Mouse (Mus musculus): ENCODE data around the gene Kcna10. TPM values are rescaled to one million over a fixed set of nuclear protein-coding genes. Genes with fewer than 3 reads are reported as not detected.
A peak's percentile ranks its signal among the peaks of the same experiment; 100 is the strongest.

Kcna10 gene
- polyA plus RNA-seq, 1 experiment from 2014 or later = not detected

DNA sequence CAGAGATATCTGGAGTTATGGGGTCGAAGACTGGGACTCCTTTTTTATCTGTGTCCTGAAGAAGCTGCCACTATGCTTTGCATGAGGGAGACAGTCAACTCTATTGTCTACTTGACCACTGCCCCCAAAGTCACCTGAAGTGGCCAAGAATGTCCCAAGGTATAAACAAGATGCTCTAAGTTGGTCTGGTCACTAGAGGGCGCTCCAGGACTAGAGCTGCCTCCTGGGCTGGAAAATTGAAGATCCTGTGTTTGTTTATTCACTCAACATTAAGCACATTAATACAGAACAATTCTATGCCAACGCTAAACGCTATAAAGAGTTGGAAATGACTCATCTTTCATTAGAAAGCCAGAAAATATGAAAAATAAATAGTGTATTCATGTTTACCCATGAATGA is 23.1 kb downstream of the Kcna10 start:
- H3K9me3 ChIP-seq (replicated peaks) = no peaks in the 10 kb centered on the region
- H3K4me3 ChIP-seq = no peak overlapping the region
- no peaks in the 10 kb centered on the region for H3K36me3 ChIP-seq (ENCODE audit: poor library complexity, severe bottlenecking)
- H3K27me3 ChIP-seq = no peaks in the 10 kb centered on the region
- H3K9ac ChIP-seq = no peak overlapping the region
- no peak for ATAC-seq
- WGBS = 10% methylated on average over 4 of the region's 4 CpGs
- no peak overlapping the region for H3K4me2 ChIP-seq
- H3K4me1 ChIP-seq = peaks cover 12% of the 10 kb centered on the region; the same call in 1 of the 2 replicates
- no peak overlapping the region for H3K27ac ChIP-seq

DNA sequence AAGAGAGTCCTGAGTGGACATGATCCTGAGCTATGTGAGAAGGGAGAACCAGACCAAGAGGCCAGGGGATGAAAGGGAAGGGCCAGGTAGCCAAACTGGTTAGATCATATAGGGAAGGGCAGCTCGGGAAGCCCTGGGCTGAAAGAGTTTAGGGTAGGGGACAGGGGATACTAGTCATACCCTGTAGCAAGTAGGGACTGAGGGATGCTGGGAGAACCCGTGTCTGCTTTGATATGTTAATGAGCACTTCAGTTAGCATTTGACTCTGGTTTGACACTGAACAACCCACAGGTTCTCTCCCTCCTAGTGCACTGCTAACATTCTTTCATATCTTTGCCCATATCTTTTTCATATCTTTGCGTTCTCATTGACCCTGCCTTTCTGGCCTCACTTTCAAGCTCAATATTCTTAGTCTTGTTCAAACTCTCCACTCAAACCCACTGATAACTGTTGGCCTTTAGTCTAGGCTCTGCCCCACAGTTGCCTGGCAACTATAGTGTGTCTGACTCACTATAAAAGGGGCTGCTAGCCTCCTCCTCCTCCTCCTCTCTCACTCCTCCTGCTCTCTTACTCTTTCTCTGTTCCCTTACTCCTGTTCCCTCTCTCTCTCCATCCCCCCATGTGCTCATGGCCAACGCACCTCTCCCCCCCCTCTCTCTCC is 23.8 kb downstream of the Kcna10 start:
- H3K4me2 ChIP-seq = no peak overlapping the region
- no peaks in the 10 kb centered on the region for H3K27me3 ChIP-seq
- H3K4me3 ChIP-seq = no peak overlapping the region
- no peak overlapping the region for H3K27ac ChIP-seq
- peaks cover 8% of the 10 kb centered on the region; the same call in 1 of the 2 replicates for H3K4me1 ChIP-seq
- no peak overlapping the region for H3K9ac ChIP-seq
- no peaks in the 10 kb centered on the region for H3K9me3 ChIP-seq (replicated peaks)
- 49% methylated on average over 4 of the region's 4 CpGs for WGBS
- 0 out of 2 replicates have a peak, but pooled peaks have one; percentile 31 for ATAC-seq
- no peaks in the 10 kb centered on the region for H3K36me3 ChIP-seq (ENCODE audit: poor library complexity, severe bottlenecking)

DNA sequence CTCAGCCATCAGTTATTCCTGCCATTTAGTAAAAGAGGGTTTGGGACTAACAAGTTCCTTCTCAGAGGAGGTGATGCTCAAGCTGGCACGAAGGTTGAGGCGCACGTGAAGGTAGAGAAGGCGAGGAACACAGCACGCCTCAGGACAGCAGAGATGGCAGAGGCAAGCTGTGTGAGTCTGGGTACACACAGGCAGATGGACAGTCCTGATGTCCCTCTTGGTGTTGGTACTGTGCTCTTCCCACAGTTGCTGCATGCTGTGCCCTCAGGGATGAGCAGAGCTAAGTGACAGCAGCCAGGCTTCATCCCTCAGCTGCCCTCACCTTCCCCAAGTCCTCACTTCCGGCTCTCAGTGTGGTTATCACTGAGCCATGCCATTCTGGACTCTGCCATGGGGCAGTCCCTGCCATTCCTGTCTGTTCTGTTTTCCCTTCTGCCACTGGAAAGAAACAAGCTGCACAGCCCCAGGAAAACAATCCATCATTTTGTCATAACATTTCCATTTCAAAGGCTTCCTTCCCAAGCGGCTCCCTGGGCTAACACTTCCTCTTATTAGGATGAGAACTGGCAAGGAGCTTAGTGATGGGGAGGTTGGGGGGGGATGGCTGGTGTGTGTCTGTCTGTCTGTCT is 24.9 kb downstream of the Kcna10 start:
- 73% methylated on average over 7 of the region's 7 CpGs for WGBS
- Histone ChIP-seq H3K9ac (peak overlapping the region; percentile 12; the same call in 1 of the 2 replicates), H3K27ac (no peak overlapping the region), H3K4me2 (no peak overlapping the region), H3K4me1 (peaks cover 6% of the 10 kb centered on the region; the same call in 1 of the 2 replicates), H3K36me3 (ENCODE audit: poor library complexity, severe bottlenecking) (no peaks in the 10 kb centered on the region), H3K9me3 (replicated peaks) (no peaks in the 10 kb centered on the region), H3K27me3 (no peaks in the 10 kb centered on the region), H3K4me3 (no peak overlapping the region)
- ATAC-seq = no peak

DNA sequence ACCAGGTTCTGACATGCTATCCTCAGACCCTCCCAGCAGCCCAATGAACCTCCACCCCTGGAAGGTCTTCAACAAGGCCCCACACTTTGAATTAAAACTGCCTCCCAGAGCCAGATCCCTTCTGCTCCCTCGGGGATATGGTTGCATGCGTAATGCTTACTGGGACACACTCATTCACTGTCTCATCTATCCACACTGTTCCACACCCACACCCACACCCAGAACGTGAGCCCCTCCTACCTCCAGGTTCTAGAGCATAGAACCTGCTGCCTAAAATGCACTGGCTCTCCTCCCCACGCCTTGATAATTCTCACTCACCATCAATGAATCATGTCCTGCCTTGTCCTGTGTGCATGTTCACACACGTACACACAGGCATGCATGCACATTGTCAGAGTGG is 31.8 kb downstream of the Kcna10 start:
- Histone ChIP-seq H3K27me3 (no peaks in the 10 kb centered on the region), H3K4me3 (no peak overlapping the region), H3K4me1 (no peaks in the 10 kb centered on the region), H3K36me3 (ENCODE audit: poor library complexity, severe bottlenecking) (no peaks in the 10 kb centered on the region), H3K9ac (no peak overlapping the region), H3K9me3 (replicated peaks) (no peaks in the 10 kb centered on the region), H3K27ac (no peak overlapping the region), H3K4me2 (no peak overlapping the region)
- no peak for ATAC-seq
- WGBS = 85% methylated on average over 5 of the region's 5 CpGs

DNA sequence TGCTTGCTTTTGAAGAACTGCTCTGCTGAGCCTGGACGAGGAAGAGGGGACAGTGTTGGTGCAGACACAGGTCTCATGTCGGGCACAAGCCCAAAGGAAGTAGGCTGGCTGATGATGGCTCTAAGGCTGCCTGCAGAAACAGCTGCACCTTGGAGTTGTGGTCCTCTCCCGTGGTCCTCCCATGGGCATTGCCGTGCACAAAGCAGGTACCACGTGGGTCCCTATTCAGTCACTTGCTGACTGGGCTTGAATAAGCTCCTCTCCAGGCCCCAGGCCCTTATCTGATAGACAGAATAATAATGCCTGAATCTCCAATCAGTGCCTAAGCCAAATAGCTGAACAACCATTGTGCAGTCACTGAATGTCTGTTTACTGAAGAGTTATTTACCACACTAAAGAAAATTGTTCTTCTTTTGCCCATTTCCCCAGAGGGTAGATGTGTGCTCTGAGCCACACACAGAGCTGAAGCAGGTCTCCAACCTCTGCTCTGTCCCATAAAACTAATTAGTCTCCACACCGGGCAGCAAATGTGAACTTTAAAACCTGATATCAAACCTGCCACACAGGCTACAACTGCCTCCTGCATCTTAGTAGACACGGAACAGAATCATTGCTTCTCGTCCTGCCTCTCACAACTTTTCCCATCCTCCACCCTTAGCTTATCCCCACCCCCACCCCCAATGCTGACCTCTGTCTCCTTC is 33.7 kb downstream of the Kcna10 start:
- H3K9me3 ChIP-seq (replicated peaks) = no peaks in the 10 kb centered on the region
- WGBS = 66% methylated on average over 8 of the region's 8 CpGs
- ATAC-seq = no peak
- no peak overlapping the region for H3K9ac ChIP-seq
- no peak overlapping the region for H3K27ac ChIP-seq
- no peaks in the 10 kb centered on the region for H3K36me3 ChIP-seq (ENCODE audit: poor library complexity, severe bottlenecking)
- H3K4me1 ChIP-seq = no peaks in the 10 kb centered on the region
- no peak overlapping the region for H3K4me3 ChIP-seq
- no peak overlapping the region for H3K4me2 ChIP-seq
- no peaks in the 10 kb centered on the region for H3K27me3 ChIP-seq

DNA sequence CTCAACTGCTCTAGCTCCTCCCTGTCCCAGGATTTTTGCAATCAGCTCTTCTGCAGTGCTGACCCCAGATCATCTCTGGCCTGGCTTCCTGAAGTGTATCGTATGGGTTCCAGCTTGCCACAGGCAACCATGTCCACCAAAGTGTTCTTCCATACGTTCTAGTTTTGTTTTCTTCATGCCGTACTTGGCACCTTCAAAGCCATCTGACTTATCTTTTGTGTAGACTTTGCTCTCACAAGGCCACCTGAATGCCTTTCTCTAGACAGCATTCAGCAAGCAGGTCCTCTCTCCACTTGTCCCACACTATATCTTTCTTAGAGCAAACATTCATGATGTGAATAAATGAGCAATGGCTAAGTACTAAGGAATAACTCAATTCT is 34.2 kb downstream of the Kcna10 start:
- WGBS = 86% methylated on average over 3 of the region's 3 CpGs

DNA sequence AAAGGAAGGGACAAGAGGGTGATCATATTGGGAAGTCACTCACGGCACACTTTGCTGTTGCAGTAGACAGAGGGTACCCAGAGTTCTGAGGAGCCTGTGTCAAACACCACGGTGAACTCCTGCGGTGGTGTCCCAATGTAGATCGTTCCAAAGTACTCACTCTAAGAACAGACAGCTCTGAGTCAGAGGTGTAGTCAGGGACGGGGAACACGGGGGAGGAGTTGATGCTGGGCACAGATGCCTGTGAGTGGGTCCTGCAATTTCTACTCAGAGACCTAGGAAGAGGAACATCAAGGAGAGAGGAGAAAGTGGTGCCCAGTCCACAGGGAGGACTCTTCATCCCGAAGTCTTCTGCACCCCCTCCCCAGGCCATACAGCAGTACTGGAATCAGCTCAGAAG is 35.7 kb downstream of the Kcna10 start:
- H3K4me1 ChIP-seq = no peaks in the 10 kb centered on the region
- H3K4me3 ChIP-seq = no peak overlapping the region
- ATAC-seq = no peak
- H3K9me3 ChIP-seq (replicated peaks) = no peaks in the 10 kb centered on the region
- no peak overlapping the region for H3K27ac ChIP-seq
- no peak overlapping the region for H3K4me2 ChIP-seq
- no peaks in the 10 kb centered on the region for H3K27me3 ChIP-seq
- WGBS = 90% methylated on average over 7 of the region's 7 CpGs
- H3K36me3 ChIP-seq (ENCODE audit: poor library complexity, severe bottlenecking) = no peaks in the 10 kb centered on the region
- no peak overlapping the region for H3K9ac ChIP-seq

More for the DNA sequence above, 34.2 kb downstream of the Kcna10 start:
- Histone ChIP-seq H3K36me3 (ENCODE audit: poor library complexity, severe bottlenecking) (no peaks in the 10 kb centered on the region), H3K4me2 (no peak overlapping the region), H3K4me3 (no peak overlapping the region), H3K9me3 (replicated peaks) (no peaks in the 10 kb centered on the region), H3K27me3 (no peaks in the 10 kb centered on the region), H3K4me1 (no peaks in the 10 kb centered on the region), H3K9ac (no peak overlapping the region), H3K27ac (no peak overlapping the region)
- ATAC-seq = no peak

DNA sequence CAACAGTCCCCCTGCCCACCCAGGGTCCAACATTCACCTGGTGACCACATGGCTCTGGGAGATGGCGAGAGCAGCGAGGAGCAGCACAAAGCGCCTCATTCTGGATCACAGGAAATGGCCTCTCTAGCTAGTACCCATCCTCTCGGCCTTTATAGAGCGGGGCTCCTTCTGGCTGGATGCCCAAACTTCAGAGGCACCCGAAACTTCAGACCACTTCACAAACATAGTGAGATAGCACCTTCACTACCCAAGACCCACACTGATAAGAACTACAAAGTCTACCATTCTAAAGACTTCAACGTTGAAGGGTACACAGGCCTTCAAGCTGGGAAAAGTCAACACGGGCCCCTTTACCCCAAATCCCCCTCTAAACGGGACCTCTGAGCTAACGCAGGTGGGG is 38.8 kb downstream of the Kcna10 start, which contains the start of gene Cym:
Gene Cym (minus strand): TSS at position 125 of the 400 bp plus-strand sequence.
- no peak for ATAC-seq
- H3K4me1 ChIP-seq = no peaks in the 10 kb centered on the region
- 89% methylated on average over 10 of the region's 10 CpGs for WGBS
- H3K4me3 ChIP-seq = no peak within 1 kb of the TSS
- H3K27me3 ChIP-seq = no peaks in the 10 kb centered on the region
- no peak within 1 kb of the TSS for H3K9ac ChIP-seq
- H3K4me2 ChIP-seq = no peak within 1 kb of the TSS
- H3K9me3 ChIP-seq (replicated peaks) = no peaks in the 10 kb centered on the region
- H3K27ac ChIP-seq = no peak within 1 kb of the TSS
- H3K36me3 ChIP-seq (ENCODE audit: poor library complexity, severe bottlenecking) = no peaks in the 10 kb centered on the region

DNA sequence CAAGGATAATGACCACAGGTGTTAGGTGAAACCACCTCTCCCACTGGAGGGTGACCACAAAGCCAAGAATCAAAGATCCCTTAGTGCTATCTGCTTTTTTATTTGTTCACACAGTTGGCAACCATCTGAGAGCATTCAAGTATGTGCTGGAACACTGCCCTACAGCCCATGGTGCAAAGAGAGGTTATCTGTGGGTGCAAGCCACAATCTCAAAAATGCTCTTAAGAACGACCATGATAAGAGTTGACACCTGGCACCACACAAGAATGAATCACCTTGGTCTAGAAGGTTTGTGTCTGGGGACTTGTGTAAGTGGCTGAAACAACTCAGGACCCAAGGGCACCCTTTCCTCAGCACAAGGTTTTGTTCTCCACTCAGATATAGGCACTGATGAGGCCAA is 40.4 kb downstream of the Kcna10 start:
- Histone ChIP-seq H3K4me1 (no peaks in the 10 kb centered on the region), H3K4me2 (no peak overlapping the region), H3K9me3 (replicated peaks) (no peaks in the 10 kb centered on the region), H3K36me3 (ENCODE audit: poor library complexity, severe bottlenecking) (no peaks in the 10 kb centered on the region), H3K4me3 (no peak overlapping the region), H3K27ac (no peak overlapping the region), H3K9ac (no peak overlapping the region), H3K27me3 (no peaks in the 10 kb centered on the region)
- no peak for ATAC-seq
- 56% methylated on average over 1 of the region's 1 CpGs for WGBS

DNA sequence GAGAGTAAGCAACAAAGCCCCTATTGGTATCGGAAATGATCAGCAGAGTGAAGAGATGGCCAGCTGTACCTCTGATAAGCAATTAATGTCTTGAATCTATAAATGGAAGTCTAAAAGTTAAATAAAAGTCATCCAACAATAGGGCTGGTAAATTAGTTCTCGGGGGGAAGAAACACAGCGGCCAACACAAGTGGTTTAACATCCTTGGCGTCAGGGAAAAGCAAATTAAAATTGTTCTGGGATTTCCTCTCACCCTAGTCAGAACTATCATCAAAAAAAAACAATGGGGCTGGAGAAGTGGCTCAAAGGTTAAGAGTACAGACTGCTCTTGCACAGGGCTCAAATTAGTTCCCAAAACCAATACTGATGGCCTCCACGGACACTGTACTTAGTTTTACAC is 43.0 kb downstream of the Kcna10 start:
- Histone ChIP-seq H3K27ac (no peak overlapping the region), H3K36me3 (ENCODE audit: poor library complexity, severe bottlenecking) (no peaks in the 10 kb centered on the region), H3K4me1 (no peaks in the 10 kb centered on the region), H3K4me3 (no peak overlapping the region), H3K27me3 (no peaks in the 10 kb centered on the region), H3K9me3 (replicated peaks) (no peaks in the 10 kb centered on the region), H3K9ac (no peak overlapping the region), H3K4me2 (no peak overlapping the region)
- WGBS = 88% methylated on average over 5 of the region's 5 CpGs
- ATAC-seq = no peak

DNA sequence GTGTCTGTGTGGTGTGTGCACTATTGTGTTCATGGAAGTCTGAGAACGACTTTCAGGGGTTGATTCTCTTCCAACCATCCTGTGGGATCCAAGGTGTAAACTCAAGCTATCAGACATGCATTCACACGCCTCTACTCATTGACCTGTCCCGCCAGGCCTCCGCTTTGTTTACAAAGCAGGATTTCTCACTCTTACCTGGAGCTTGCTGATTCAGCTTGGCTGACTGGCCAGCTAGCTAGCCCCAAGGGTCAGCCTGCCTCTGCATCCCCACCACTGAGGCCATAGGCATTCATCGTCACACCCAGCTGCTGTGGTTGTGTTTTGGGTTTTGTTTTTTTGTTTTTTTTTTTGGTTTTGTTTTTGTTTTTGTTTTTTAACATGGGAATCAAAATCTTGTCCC is 46.4 kb downstream of the Kcna10 start:
- no peak overlapping the region for H3K9ac ChIP-seq
- no peak overlapping the region for H3K27ac ChIP-seq
- no peaks in the 10 kb centered on the region for H3K4me1 ChIP-seq
- H3K4me3 ChIP-seq = no peak overlapping the region
- no peaks in the 10 kb centered on the region for H3K27me3 ChIP-seq
- no peak for ATAC-seq
- WGBS = 79% methylated on average over 5 of the region's 5 CpGs
- no peaks in the 10 kb centered on the region for H3K9me3 ChIP-seq (replicated peaks)
- H3K4me2 ChIP-seq = no peak overlapping the region
- no peaks in the 10 kb centered on the region for H3K36me3 ChIP-seq (ENCODE audit: poor library complexity, severe bottlenecking)

DNA sequence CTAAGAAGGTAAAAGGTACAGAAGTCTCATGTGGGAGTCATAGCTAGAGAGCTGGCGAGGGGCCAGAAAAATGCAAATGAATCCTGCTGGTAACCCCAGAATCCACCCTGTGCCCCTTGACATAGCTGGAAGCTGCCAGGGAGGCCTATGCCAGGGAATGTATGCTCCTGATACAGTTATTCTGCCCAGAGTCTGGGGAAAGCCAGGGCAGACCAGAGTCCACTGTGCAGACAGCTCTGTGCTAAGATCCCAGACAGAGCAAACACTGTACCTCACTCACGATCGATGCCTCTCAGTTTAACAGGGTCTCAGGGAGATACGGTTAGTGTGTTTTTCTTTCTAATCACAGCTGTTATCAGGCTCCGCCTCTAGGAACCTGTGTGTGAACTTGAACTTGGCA is 47.0 kb downstream of the Kcna10 start:
- Histone ChIP-seq H3K36me3 (ENCODE audit: poor library complexity, severe bottlenecking) (no peaks in the 10 kb centered on the region), H3K9me3 (replicated peaks) (no peaks in the 10 kb centered on the region), H3K27ac (no peak overlapping the region), H3K9ac (no peak overlapping the region), H3K4me2 (no peak overlapping the region), H3K4me1 (no peaks in the 10 kb centered on the region), H3K27me3 (no peaks in the 10 kb centered on the region), H3K4me3 (no peak overlapping the region)
- no peak for ATAC-seq
- WGBS = 86% methylated on average over 5 of the region's 5 CpGs
